Mouse (Mus musculus) left cerebral cortex, adult 18-20 months (tissue): ENCODE data around the gene Fbn1. TPM values are rescaled to one million over a fixed set of nuclear protein-coding genes. Genes with fewer than 3 reads are reported as not detected.

Experiments used
- DNase-seq, 2 experiments: peaks; one replicate each; pipeline ENCODE4 v3.0.0; 2021 to 2022; ENCODE audit warnings: low spot score in 2 of 2, mixed read lengths in 1 of 2
- total RNA-seq, 2 experiments: library from RNA; stranded (reverse); gene quantifications; 2 replicates each; pipeline ENCODE4 v1.2.3; 2021

Gene Fbn1
- total RNA-seq, 2 experiments from 2014 or later, result 4.5 to 5.0 TPM

GRCm38 (mm10) chr2:125397796-125398195 lies 110.0 kb downstream of the Fbn1 start:
- no peak for DNase-seq

GRCm38 (mm10) chr2:125394428-125395101 lies 113.2 kb downstream of the Fbn1 start:
- no peak for DNase-seq

DNA sequence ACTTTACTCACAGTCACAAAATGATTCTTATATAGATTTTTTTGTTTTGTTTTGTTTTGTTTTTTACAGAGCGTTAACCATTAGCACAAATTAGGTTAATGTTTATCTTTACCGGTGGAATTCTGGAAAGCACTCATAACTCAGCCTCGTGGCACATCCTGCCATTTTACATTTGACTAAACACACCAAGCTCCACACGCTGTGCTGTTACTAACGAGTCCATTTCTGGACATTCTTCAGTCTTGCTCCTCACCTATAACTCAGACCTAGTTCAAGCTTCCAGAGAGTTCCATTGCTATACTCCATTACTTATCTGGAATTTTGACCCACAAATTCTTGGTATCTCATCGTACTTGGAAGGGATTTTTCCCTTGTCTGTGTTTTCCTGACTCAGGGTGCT lies 116.2 kb downstream of the Fbn1 start:
- DNase-seq, result no peak

DNA sequence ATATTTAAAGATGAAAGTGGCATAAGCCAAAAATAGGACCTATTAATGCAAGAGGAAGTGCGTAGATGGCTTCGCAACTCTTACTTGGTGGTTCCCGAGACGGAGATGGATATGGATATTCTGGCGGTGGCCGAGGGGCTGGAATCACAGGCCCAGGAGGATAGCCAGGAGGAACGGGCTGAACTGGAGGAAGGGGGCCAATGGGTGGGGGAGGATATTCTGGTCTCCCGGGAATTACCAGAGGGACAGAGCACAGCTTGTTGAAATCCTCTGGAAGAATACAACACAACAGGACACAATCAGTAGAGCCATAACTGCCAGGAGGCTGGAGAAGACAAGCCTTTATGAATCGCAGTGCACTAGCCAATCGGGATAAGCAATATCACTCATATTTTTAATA lies 118.0 kb downstream of the Fbn1 start:
- DNase-seq, result no peak

- DNase-seq, result no peak
Observed at GRCm38 (mm10) chr2:125386221-125386965, 121.4 kb downstream of the Fbn1 start.

DNA sequence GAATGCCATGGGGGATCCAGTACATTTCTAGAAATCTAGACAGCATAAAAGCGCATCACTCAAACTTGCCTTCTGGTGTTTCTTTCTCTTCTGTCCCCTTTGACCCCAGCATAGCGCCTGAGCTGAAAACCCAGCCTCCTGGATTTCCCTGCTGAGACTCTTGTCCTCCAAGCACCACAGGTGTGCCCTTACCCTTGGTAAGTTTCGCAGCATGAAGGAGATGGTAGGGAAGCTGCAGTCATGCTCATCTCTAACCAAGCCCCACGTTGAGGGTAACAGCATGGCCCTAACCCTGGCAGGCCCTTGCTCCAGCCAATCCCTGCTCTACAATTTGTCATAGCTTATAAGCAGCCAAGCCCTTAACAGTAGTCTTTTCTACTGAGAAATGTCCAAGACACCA lies 122.9 kb downstream of the Fbn1 start:
- DNase-seq, result no peak

DNA sequence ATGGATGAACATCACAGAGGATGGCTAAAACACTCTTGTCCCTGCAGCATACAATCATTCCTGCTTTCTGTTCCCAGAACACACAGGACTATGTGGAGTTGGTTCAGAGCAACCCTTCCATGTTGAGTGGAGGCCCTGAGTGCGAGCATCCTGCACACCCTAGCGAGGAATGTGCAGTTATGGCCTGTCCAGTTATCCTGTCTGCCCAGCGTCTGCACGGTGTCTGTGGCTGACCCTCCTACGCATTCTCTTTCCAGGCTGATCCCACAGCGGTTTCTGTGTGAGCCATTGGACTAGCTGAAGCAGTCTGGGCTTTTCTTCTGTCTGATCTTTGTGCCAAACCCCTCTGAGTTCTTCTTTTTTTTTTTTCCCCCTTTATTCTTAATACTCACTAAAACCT lies 123.4 kb downstream of the Fbn1 start:
- no peak for DNase-seq

DNA sequence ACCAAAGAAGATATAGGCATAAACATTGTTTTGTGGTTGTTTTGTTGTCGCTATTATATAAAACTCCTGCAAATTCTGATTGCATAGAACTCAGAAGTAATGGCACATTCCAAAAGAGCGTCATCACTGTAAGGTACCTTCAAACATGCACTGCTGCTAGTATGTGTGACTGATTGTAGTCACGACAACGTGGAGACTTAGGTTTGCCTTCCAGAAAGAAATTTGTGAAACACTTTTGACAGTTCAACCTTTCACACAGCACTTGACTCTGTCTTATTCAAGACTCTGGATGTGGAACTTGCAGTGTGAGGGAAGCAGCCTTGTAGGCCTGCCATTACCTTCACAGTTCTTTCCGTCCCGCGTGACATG lies 124.5 kb downstream of the Fbn1 start:
- no peak for DNase-seq

DNA sequence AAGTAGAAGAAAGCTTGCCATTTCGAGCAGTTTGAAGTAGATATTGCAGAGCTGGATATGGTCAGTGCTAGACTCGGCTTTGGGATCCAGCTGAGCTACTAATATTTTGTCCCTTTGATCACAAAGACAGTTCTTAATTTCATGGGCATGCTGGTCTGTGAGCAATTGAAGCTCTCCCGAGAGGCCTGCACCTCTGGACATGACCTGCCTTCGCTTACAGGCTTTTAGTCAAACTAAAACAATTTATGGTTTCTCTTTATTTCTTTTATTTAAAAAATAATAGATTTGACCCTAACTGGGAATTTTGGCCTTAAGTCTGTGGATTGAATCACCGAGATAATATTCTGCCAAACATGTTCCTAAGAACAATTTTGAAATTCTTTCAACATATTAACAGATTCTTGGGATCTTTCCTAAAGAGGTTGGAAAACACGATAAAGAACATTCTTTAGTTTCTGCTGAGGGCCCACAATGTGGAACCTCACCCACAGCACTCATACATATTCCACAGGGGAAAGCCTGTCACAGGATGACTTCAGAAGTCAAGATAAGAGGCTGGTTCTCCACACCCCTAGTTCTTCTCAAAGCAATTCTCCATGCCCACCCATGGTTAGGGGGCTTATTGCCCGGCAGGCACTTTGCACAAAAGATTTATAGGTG lies 125.0 kb downstream of the Fbn1 start:
- no peak for DNase-seq

DNA sequence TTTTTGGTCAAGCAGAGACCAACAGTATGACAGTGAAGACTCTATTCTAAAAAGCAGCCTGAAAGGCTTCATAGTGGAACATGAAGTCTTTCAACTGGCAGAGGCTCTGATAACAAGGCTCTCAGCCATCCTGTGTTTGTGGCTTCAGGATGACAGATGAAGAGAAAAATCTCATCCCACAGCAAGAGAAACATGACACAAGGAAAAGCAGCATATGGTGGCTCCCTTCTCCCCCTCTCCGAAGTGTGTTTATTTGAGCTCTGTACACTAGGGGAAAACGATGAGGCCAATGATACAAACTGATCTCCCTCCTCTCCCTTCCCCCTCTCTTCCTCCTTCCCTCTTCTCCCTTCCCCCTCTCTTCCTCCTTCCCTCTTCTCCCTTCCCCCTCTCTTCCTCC lies 127.7 kb downstream of the Fbn1 start:
- no peak for DNase-seq

GRCm38 (mm10) chr2:125379206-125379605 lies 128.6 kb downstream of the Fbn1 start:
- DNase-seq, result no peak

GRCm38 (mm10) chr2:125375926-125376325 lies 131.9 kb downstream of the Fbn1 start:
- no peak for DNase-seq

GRCm38 (mm10) chr2:125375301-125375700 lies 132.5 kb downstream of the Fbn1 start:
- no peak for DNase-seq

DNA sequence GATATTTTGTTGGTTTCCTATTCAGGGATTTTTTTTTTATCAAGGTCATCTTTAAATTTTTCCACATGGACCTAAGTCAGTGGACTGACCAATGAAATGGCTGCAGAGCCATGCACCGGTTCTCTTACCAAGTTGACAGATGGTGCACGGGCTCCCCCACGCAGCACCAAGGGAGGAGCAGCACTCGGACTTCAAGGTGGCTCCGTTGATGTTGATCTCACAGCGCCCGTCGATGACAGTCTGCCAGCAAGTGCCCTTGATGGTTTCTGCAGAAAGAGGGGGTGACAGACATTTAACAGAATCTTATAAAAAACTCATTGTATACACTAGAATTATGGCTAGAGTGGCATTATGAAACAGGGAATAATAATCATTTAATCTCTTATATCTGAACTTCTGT lies 138.1 kb downstream of the Fbn1 start:
- no peak for DNase-seq

- no peak for DNase-seq
Observed at GRCm38 (mm10) chr2:125368616-125369015, 139.2 kb downstream of the Fbn1 start.

GRCm38 (mm10) chr2:125361661-125362060 lies 146.1 kb downstream of the Fbn1 start:
- DNase-seq, result no peak

DNA sequence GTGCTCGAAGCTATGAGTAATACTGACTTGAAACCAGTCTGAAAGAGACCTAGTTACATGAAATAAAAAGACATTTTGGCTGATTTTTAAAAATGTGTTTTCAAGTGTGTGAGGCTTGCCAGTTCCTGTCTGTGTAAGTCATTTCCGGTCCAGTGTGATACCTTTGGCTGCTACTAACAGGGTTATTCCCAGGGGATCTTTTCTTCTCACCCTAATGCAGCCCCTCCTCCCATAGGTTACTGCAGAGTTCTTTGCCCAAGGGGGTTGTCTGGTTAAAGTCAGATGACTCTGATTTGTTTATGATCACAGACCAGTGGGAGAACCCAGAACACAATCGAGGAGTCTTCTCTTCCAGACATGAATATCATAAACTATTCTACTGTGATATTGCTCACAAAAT lies 151.3 kb downstream of the Fbn1 start:
- DNase-seq, result no peak

- DNase-seq, result no peak
Observed at GRCm38 (mm10) chr2:125356068-125356467, 151.7 kb downstream of the Fbn1 start.

DNA sequence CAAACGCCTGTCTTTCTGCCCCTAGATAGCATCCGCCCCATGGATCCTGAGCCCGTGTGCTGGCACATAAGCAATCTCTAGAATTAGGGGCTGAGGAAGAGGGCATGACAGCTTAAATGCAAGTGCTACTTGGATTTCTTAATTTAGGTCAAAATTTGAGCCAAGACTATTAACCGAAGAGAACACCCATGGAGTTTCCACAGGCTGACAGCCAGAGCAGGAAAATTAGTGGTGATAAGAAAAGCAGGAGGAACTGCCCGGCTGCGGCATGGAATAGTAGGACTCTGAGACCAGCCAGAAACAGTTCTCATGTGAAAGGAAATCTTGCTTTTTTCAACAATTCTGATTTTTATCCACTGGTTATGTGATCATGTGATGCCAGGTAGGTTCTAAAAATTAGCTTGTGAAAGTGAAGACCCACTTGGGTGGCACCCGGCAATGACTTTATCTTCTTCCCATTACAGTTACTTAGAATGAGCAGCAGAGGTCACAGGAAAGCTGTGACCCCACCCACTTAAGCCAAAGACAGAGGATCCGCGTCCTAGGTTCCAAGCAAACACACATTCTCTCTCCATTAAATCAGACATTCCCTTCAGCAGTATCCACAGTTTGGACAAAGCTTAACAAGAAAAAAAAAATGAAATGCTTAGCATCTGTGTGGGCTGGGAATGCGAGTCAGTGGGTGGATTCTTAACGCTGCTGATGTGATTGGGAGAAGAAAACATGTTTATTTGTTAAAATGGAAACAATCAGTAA lies 152.4 kb downstream of the Fbn1 start:
- DNase-seq, result no peak

DNA sequence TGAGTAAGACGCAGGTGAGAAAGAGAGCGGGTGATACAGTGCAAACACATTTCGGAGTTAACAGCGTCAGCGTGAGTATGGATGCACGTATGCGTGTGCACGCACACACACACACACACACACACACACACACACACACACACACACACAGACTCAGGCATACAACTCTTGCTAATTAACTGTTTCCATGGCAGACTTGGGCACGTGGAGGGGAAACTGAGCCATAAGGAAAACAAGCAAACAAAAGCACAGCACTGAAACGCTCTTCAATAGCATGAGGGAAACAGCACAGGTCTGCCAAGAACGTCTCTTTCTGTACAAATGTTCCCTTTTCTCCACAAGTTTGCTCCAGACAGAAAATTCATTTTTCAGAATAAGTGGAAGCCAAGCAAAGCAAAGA lies 153.2 kb downstream of the Fbn1 start:
- DNase-seq, result no peak

DNA sequence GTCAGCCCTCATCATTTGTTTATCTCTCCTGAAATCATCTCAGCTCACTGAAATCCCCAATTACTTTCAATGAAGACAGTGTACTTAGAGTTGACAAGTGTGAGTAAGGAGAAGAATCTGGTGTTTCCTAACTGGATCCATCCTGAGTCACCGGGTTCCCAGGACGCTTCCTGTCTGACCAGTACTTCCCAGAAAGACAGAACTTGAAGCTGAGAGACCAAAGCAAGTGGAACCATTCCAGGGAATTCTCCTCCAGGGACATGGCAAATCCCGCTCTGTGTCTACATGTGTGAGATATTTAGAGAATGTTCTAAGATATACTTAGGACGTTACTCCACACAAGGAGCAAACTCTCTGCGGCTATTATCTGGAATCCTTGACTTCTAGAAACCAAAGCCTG lies 158.6 kb downstream of the Fbn1 start:
- DNase-seq, result no peak
